Mouse (Mus musculus) spleen, adult 2 months (tissue): ENCODE data around the gene Cdc20b.

Experiments
- CTCF ChIP-seq: fragments of 200-500 bp; IDR thresholded peaks from 2 replicates; pipeline ENCODE4 v1.5.1; 2011; ENCODE audit warnings: mild to moderate bottlenecking, inconsistent platforms; ENCODE audit not compliant: insufficient read depth, insufficient read length, insufficient replicate concordance; ENCODE audit errors: extremely low read depth
- POLR2A ChIP-seq: fragments of 200-500 bp; IDR thresholded peaks from 2 replicates; pipeline ENCODE4 v1.6.1; 2011; ENCODE audit warnings: low read depth, low read length, inconsistent platforms

- no peak for TF ChIP-seq POLR2A
- TF ChIP-seq CTCF, result no peak
Observed at GRCm38 (mm10) chr13:113090489-113090888, 55.6 kb downstream of the Cdc20b start.
